Mouse (Mus musculus) midbrain, embryonic 12.5 days (tissue): ENCODE measurements around the gene Hoxd10. TPM values are rescaled to one million over a fixed set of nuclear protein-coding genes. Genes with fewer than 3 reads are reported as not detected.

Experiments used
- ATAC-seq: fragments of 200-750 bp; cut with Nextera tagmentation; 2 replicates; pipeline ENCODE4 v1.8.0; 2017; ENCODE audit warnings: low read depth, moderate TSS enrichment, moderate library complexity; ENCODE audit not compliant: low FRiP score
- H3K27ac ChIP-seq: fragments of 300-500 bp; sonication (generic); replicated peaks from 2 replicates; pipeline ENCODE4 v1.5.1; 2016; ENCODE audit warnings: mild to moderate bottlenecking
- H3K27me3 ChIP-seq: fragments of 300-500 bp; sonication (generic); 2 replicates; pipeline ENCODE4 v1.6.1; 2016; ENCODE audit warnings: mild to moderate bottlenecking
- H3K36me3 ChIP-seq: fragments of 300-500 bp; sonication (generic); 2 replicates; pipeline ENCODE4 v1.6.1; 2016
- H3K4me1 ChIP-seq: fragments of 300-500 bp; sonication (generic); 2 replicates; pipeline ENCODE4 v1.6.1; 2016
- H3K4me2 ChIP-seq: fragments of 300-500 bp; sonication (generic); replicated peaks from 2 replicates; pipeline ENCODE4 v1.6.1; 2016; ENCODE audit warnings: mild to moderate bottlenecking, moderate library complexity
- H3K4me3 ChIP-seq: fragments of 300-500 bp; sonication (generic); 2 replicates; pipeline ENCODE4 v1.5.1; 2016; ENCODE audit warnings: mild to moderate bottlenecking
- H3K9ac ChIP-seq: fragments of 300-500 bp; sonication (generic); replicated peaks from 2 replicates; pipeline ENCODE4 v1.6.1; 2016; ENCODE audit warnings: mild to moderate bottlenecking, moderate library complexity
- H3K9me3 ChIP-seq: fragments of 300-500 bp; sonication (generic); 2 replicates; pipeline ENCODE4 v1.6.1; 2016; ENCODE audit warnings: mild to moderate bottlenecking
- whole genome bisulfite sequencing: fragments of 180-500 bp; shearing (Covaris S2); methylation state at CpG from one replicate; pipeline ENCODE4 v1.1.7; 2016; 5-methylcytosine and 5-hydroxymethylcytosine counted together
- polyA plus RNA-seq: library from polyadenylated mRNA; unstranded; fragments of >200 nt; fragmentation: Nextera tagmentation; extraction: Ambion mirVana; gene quantifications from 2 replicates; pipeline ENCODE4 v1.2.1, GENCODE M21; 2016

Gene Hoxd10
- polyA plus RNA-seq, 1 experiment from 2014 or later: not detected

DNA sequence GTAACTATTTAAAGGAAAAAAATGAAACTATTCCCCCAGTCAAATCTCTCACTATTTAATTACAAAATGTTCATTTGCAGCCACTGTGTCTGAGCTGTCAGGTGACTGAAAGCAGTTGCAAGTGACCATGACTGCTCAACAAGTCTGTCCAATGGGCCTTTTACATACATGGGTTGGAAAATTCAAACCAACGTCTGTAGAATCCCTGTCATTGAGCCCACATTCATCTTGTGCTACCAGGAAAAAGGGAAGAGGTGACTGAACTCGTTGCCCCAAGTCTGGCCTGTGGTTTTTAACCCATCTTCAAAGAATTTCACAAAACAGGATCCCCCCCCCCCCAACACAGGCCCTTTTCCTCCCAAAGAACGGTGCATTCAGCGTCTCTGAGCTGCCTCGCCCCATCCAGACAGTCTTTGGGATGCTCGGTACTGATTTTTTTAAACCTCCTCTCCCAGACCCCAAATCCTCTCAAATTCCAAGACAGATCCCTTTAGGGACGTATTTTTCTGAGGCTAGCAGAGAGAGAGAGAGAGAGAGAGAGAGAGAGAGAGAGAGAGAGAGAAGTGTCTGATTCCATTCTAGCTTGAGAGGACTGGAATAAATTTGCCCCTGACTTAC is 4.2 kb downstream of the Hoxd10 start:
- Histone ChIP-seq H3K36me3 (no peaks in the 10 kb centered on the region), H3K9ac (no peak overlapping the region), H3K4me2 (no peak overlapping the region), H3K27ac (no peak overlapping the region), H3K4me3 (no peak overlapping the region), H3K4me1 (peaks cover 14% of the 10 kb centered on the region), H3K9me3 (no peaks in the 10 kb centered on the region), H3K27me3 (peaks cover 100% of the 10 kb centered on the region)
- no peak for ATAC-seq
- 5% methylated on average over 7 of the region's 7 CpGs for WGBS

GRCm38 (mm10) chr2:74696442-74697335 is 5.0 kb downstream of the Hoxd10 start:
- Histone ChIP-seq H3K9me3 (no peaks in the 10 kb centered on the region), H3K27me3 (peaks cover 99% of the 10 kb centered on the region), H3K27ac (no peak overlapping the region), H3K36me3 (no peaks in the 10 kb centered on the region), H3K4me1 (peaks cover 14% of the 10 kb centered on the region), H3K4me2 (no peak overlapping the region), H3K9ac (no peak overlapping the region), H3K4me3 (no peak overlapping the region)
- ATAC-seq: no peak
- WGBS: under 1% methylated on average over 34 of the region's 34 CpGs

DNA sequence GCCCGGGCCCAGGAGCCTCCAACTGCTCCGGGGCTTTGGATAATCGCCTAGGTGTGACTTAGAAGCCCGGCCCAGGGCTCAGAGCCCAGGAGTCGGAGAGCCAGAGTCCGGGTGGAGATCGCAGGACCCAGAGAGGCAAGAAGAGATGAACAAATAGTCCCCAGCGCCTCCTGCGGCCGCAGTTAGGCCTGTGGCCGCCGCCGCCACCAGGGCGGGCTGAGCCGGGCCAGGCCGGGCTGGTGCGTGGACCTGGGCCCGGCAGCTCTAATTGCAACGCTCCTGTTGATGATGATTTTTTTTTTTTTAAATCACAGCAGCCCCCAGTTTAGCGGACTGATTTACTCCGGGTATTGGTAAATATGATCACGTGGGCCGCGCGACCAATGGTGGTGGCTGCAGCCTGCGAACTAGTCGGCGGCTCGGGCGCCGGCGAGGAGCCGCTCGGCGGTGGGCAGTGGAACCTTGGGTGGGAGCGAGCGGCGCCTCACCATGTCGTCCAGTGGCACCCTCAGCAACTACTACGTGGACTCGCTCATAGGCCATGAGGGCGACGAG is 5.9 kb downstream of the Hoxd10 start, which contains the start of gene Hoxd9:
TSS of gene Hoxd9 (plus strand) at position 161 of the 555 bp plus-strand sequence.
- under 1% methylated on average over 43 of the region's 43 CpGs for WGBS
- ATAC-seq: peak; percentile 78
- no peaks in the 10 kb centered on the region for H3K9me3 ChIP-seq
- H3K36me3 ChIP-seq: no peaks in the 10 kb centered on the region
- H3K9ac ChIP-seq: no peak within 1 kb of the TSS
- H3K4me3 ChIP-seq: peak within 1 kb of the TSS; percentile 35
- H3K27ac ChIP-seq: no peak within 1 kb of the TSS
- peak within 1 kb of the TSS; percentile 53 for H3K4me2 ChIP-seq
- H3K4me1 ChIP-seq: peaks cover 14% of the 10 kb centered on the region
- peaks cover 95% of the 10 kb centered on the region for H3K27me3 ChIP-seq

GRCm38 (mm10) chr2:74698201-74699052 is 6.7 kb downstream of the Hoxd10 start:
- WGBS: under 1% methylated on average over 85 of the region's 86 CpGs
- Histone ChIP-seq H3K4me3 (peak overlapping the region; percentile 35), H3K4me2 (peak overlapping the region; percentile 53), H3K9me3 (no peaks in the 10 kb centered on the region), H3K27ac (no peak overlapping the region), H3K36me3 (no peaks in the 10 kb centered on the region), H3K27me3 (peaks cover 93% of the 10 kb centered on the region), H3K9ac (no peak overlapping the region), H3K4me1 (peaks cover 14% of the 10 kb centered on the region)
- peak; percentile 41; the same call in 1 of the 2 replicates for ATAC-seq

DNA sequence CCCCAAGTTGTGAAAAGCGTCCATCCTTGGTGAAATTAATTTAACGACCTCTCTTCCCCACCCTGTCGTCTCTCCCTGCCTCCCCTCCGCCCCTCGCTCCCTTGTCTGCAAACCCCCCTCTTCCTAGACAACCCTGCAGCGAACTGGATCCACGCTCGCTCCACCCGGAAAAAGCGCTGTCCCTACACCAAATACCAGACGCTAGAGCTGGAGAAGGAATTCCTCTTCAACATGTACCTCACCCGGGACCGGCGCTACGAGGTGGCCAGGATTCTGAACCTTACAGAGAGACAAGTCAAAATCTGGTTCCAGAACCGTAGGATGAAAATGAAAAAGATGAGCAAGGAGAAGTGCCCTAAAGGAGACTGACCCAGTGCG is 7.3 kb downstream of the Hoxd10 start:
- H3K4me3 ChIP-seq: no peak overlapping the region
- peaks cover 93% of the 10 kb centered on the region for H3K27me3 ChIP-seq
- no peak overlapping the region for H3K27ac ChIP-seq
- under 1% methylated on average over 17 of the region's 17 CpGs for WGBS
- ATAC-seq: no peak
- H3K9ac ChIP-seq: no peak overlapping the region
- peaks cover 14% of the 10 kb centered on the region for H3K4me1 ChIP-seq
- H3K4me2 ChIP-seq: no peak overlapping the region
- H3K9me3 ChIP-seq: no peaks in the 10 kb centered on the region
- H3K36me3 ChIP-seq: no peaks in the 10 kb centered on the region

DNA sequence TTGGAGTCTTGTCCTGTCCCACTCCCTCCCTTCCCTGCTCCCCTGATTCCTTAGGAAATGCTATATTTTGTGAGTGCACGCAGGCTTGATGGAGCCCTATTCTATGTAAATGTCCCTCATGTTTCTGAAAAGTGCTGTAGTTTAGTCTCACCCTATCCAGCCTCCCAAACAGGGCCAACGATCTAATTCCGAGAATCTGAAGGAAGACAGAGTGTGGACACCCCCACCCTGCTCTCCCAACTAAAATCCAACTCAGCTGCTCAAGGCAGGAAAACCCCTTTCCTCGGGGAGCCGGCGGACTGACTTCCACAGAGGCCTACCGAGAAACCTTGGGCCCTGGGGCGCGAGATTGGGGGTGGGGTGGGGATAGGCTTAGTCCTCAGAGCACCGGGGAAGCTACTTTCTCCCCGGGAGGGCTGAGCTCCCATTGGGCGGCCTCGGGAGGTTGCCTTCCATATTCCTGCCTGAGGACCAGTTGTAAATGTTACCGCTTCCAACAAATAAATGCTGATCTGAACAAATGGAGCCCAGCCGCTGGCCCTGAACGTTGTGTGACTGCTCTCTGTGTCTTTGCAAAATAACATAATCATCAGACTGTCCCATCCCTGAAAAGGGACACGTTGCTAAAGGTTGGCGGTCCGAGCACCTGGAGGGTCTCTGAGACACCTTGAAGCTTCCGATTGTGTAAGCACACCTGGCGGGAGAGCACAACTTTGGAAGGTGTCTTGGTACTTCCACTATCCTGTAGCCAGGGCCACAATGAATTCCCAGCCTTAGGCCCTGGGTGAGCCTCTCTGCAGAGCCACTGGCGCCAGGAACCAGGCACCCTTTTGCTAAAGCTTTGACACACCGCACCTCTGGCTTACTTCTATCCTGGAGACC is 8.2 kb downstream of the Hoxd10 start:
- Histone ChIP-seq H3K36me3 (no peaks in the 10 kb centered on the region), H3K27ac (no peak overlapping the region), H3K4me2 (no peak overlapping the region), H3K9ac (no peak overlapping the region), H3K27me3 (peaks cover 93% of the 10 kb centered on the region), H3K4me1 (peaks cover 18% of the 10 kb centered on the region), H3K4me3 (no peak overlapping the region), H3K9me3 (no peaks in the 10 kb centered on the region)
- ATAC-seq: no peak
- WGBS: 2% methylated on average over 23 of the region's 23 CpGs

- H3K27me3 ChIP-seq: peaks cover 93% of the 10 kb centered on the region
- no peak overlapping the region for H3K9ac ChIP-seq
- H3K4me3 ChIP-seq: no peak overlapping the region
- H3K4me1 ChIP-seq: peaks cover 25% of the 10 kb centered on the region
- H3K4me2 ChIP-seq: no peak overlapping the region
- under 1% methylated on average over 22 of the region's 22 CpGs for WGBS
- H3K27ac ChIP-seq: no peak overlapping the region
- no peaks in the 10 kb centered on the region for H3K36me3 ChIP-seq
- no peak for ATAC-seq
- H3K9me3 ChIP-seq: no peaks in the 10 kb centered on the region
Observed at GRCm38 (mm10) chr2:74700546-74701112, 8.9 kb downstream of the Hoxd10 start.

GRCm38 (mm10) chr2:74701949-74702819 is 10.5 kb downstream of the Hoxd10 start:
- no peak overlapping the region for H3K4me2 ChIP-seq
- H3K36me3 ChIP-seq: no peaks in the 10 kb centered on the region
- H3K9me3 ChIP-seq: no peaks in the 10 kb centered on the region
- WGBS: 12% methylated on average over 17 of the region's 17 CpGs
- ATAC-seq: no peak
- H3K27ac ChIP-seq: no peak overlapping the region
- peaks cover 92% of the 10 kb centered on the region for H3K27me3 ChIP-seq
- no peak overlapping the region for H3K9ac ChIP-seq
- H3K4me1 ChIP-seq: peaks cover 26% of the 10 kb centered on the region
- H3K4me3 ChIP-seq: no peak overlapping the region

- Histone ChIP-seq H3K27me3 (peaks cover 92% of the 10 kb centered on the region), H3K27ac (no peak overlapping the region), H3K9me3 (no peaks in the 10 kb centered on the region), H3K4me1 (peaks cover 21% of the 10 kb centered on the region), H3K36me3 (no peaks in the 10 kb centered on the region), H3K9ac (no peak overlapping the region), H3K4me3 (no peak overlapping the region), H3K4me2 (no peak overlapping the region)
- ATAC-seq: no peak
- WGBS: 14% methylated on average over 6 of the region's 6 CpGs
Observed at GRCm38 (mm10) chr2:74702820-74703219, 11.1 kb downstream of the Hoxd10 start.

DNA sequence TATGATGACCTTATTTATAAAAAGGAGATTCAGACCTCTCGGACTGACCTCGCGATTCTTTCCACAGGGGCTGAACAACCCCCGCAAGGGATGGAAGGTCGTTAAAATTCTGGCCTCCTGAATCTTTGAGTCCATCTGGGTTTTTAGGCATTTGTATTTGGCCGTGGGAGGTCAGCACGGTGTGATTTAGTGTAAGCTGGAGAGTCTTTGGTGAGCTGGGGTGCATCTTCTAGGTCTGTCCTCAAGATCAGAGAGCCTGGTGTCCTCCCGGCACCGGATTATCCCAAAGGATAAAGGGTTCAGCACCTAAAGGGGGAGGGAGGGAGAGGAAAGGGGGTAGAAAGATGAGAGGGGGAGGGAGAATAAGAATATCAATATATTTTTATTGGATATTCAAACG is 11.6 kb downstream of the Hoxd10 start:
- Histone ChIP-seq H3K4me3 (no peak overlapping the region), H3K27ac (no peak overlapping the region), H3K9ac (no peak overlapping the region), H3K36me3 (no peaks in the 10 kb centered on the region), H3K9me3 (no peaks in the 10 kb centered on the region), H3K27me3 (peaks cover 92% of the 10 kb centered on the region), H3K4me1 (peaks cover 16% of the 10 kb centered on the region), H3K4me2 (no peak overlapping the region)
- no peak for ATAC-seq
- 3% methylated on average over 10 of the region's 10 CpGs for WGBS
